Mouse (Mus musculus) forebrain, embryonic 11.5 days (tissue): Measurements from ENCODE around the gene Aadac. TPM values are rescaled to one million over a fixed set of nuclear protein-coding genes. Genes with fewer than 3 reads are reported as not detected.

Source experiments
- ATAC-seq: fragments of 200-750 bp; cut with Nextera tagmentation; replicated peaks from 2 replicates; pipeline ENCODE4 v1.8.0; 2017; ENCODE audit warnings: moderate TSS enrichment; ENCODE audit not compliant: low FRiP score
- DNase-seq: peaks from one replicate; pipeline ENCODE4 v3.0.0-alpha.2; 2017; ENCODE audit warnings: low spot score
- H3K27ac ChIP-seq: fragments of 300-500 bp; sonication (generic); 2 replicates; pipeline ENCODE4 v1.5.1; 2014; ENCODE audit warnings: low read depth, low read length
- H3K27me3 ChIP-seq: fragments of 300-500 bp; sonication (generic); 2 replicates; pipeline ENCODE4 v1.6.1; 2014; ENCODE audit warnings: mild to moderate bottlenecking, low read length, mixed read lengths; ENCODE audit not compliant: control insufficient read depth, insufficient read depth
- H3K36me3 ChIP-seq: fragments of 300-500 bp; sonication (generic); 2 replicates; pipeline ENCODE4 v1.6.1; 2014; ENCODE audit warnings: mild to moderate bottlenecking, low read length, moderate library complexity, mixed read lengths; ENCODE audit not compliant: control insufficient read depth, insufficient read depth
- H3K4me1 ChIP-seq: fragments of 300-500 bp; sonication (generic); replicated peaks from 2 replicates; pipeline ENCODE4 v1.6.1; 2014; ENCODE audit warnings: low read length, mixed read lengths; ENCODE audit not compliant: control insufficient read depth, insufficient read depth
- H3K4me2 ChIP-seq: fragments of 300-500 bp; sonication (generic); 2 replicates; pipeline ENCODE4 v1.6.1; 2014; ENCODE audit warnings: low read depth, mild to moderate bottlenecking, low read length, moderate library complexity, mixed read lengths; ENCODE audit not compliant: severe bottlenecking
- H3K4me3 ChIP-seq: fragments of 300-500 bp; sonication (generic); 2 replicates; pipeline ENCODE4 v1.5.1; 2014; ENCODE audit warnings: low read depth, low read length
- H3K9ac ChIP-seq: fragments of 300-500 bp; sonication (generic); 2 replicates; pipeline ENCODE4 v1.6.1; 2014; ENCODE audit warnings: low read length
- H3K9me3 ChIP-seq: fragments of 300-500 bp; sonication (generic); 2 replicates; pipeline ENCODE4 v1.6.1; 2016; ENCODE audit warnings: low read length, mixed read lengths; ENCODE audit not compliant: control insufficient read depth
- WGBS: fragments of 180-500 bp; shearing (Covaris S2); extraction: QIAGEN DNeasy Blood & Tissue Kit; methylation state at CpG from one replicate; pipeline ENCODE4 v1.1.7; 2014; 5-methylcytosine and 5-hydroxymethylcytosine counted together
- polyA plus RNA-seq: library from polyadenylated mRNA; unstranded; fragments of >200 nt; fragmentation: Nextera tagmentation; extraction: Ambion mirVana; gene quantifications from 2 replicates; pipeline ENCODE4 v1.2.1, GENCODE M21; 2014

Aadac gene
- polyA plus RNA-seq, 1 experiment from 2014 or later = not detected

DNA sequence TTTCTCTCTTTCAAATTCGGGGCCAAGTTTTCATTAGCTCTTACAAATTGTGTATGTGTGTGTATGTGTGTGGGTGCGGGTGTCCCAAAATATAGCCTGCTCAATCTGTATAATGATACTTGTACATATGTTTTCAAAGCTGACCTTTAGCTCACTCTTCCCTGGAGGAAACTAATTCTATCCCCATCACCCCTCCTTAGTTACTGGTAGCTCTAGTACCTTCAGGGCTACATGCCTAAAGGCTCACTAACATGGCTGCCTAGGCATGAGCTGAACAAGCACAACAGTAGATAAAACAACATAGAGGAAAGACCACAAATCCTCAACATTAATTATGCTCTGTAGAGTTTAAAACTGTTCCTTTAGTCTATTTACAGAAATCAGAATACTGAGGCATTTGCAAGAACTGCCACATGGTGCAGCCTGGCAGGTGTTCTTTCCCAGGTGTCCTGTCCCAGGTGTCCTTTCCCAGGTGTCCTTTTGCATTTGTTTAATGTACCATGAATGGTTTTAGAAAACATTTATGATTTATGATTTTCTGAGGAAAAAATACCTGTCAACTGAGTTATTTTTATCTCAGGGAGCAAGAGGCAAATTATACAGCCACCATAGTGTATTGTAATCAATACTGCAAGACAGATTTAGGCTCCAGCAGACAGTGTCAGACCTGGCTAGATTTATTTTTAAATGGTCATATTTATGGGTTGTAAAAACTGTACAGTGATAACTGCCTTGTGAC, 31.7 kb downstream of the Aadac start:
- WGBS = 82% methylated on average over 2 of the region's 2 CpGs
- no peak overlapping the region for H3K27ac ChIP-seq
- no peak for ATAC-seq
- no peaks in the 10 kb centered on the region for H3K27me3 ChIP-seq
- H3K9ac ChIP-seq = no peak overlapping the region
- no peak overlapping the region for H3K4me3 ChIP-seq
- no peaks in the 10 kb centered on the region for H3K4me1 ChIP-seq
- H3K36me3 ChIP-seq = no peaks in the 10 kb centered on the region
- no peaks in the 10 kb centered on the region for H3K9me3 ChIP-seq
- no peak overlapping the region for H3K4me2 ChIP-seq
- DNase-seq = no peak

DNA sequence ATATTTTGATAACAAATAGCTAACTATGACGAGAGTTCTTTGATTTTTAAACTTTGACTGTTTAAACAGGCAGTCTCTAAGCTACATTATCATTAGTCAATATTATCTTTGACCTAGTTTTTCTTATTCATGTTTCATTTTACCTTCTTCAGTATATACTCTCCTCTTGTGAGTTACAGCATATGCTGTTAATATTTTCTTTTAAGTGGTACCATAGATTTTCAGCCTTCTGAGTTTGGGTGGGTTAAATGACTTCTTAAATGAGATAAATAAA, 32.2 kb downstream of the Aadac start:
- Histone ChIP-seq H3K9me3 (no peaks in the 10 kb centered on the region), H3K9ac (no peak overlapping the region), H3K4me2 (no peak overlapping the region), H3K27me3 (no peaks in the 10 kb centered on the region), H3K4me3 (no peak overlapping the region), H3K36me3 (no peaks in the 10 kb centered on the region), H3K27ac (no peak overlapping the region), H3K4me1 (no peaks in the 10 kb centered on the region)
- WGBS = 88% methylated on average over 1 of the region's 1 CpGs
- ATAC-seq (no peak), DNase-seq (no peak)

DNA sequence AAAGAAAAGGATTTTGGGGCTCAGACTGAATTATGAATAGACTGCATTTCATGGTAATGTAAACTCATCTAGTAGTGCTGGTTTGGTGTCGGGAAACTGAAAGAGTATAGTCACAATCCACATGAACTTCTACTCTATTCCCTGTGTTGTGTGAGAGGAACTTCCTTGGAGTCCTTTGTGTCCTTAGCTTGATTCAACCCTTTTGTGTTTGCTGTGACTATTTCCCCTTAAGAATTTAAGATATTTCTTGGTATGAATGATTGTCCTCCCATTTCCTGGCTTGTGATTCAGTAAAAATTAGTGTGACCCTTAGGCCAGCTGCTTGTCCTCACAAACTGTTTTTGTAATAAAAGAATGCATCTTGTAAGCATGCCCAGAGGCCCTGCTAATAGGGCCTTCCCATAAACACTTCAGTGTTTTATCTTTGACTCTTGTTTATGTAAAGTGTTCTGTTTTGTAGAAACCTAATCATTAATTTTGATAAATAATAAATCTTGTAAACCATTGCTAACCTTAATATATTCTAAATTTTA, 53.4 kb downstream of the Aadac start:
- no peak for ATAC-seq
- H3K9ac ChIP-seq = no peak overlapping the region
- WGBS = 97% methylated on average over 1 of the region's 1 CpGs

DNA sequence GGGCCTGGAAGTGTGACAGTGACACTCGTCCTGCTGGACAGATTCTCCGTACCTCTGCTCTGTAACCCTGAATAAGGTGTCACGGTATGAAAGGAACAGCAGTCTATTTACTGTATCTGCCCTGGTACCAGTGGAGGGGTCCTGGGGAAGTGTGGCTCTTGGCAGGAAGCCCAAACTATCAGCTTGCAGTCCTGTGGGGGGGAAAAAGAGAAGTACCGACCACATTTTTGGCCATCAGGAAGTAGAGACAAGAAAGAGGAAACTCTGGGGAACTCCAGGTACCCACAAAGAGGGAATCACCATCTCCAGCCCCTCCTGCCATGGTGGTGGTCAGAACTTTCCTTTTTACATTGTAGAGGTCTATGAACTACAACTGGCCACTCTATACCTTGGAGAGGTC, 55.1 kb downstream of the Aadac start:
- Histone ChIP-seq H3K9me3 (no peaks in the 10 kb centered on the region), H3K36me3 (no peaks in the 10 kb centered on the region), H3K4me3 (no peak overlapping the region), H3K4me1 (no peaks in the 10 kb centered on the region), H3K27ac (no peak overlapping the region), H3K4me2 (no peak overlapping the region), H3K9ac (no peak overlapping the region), H3K27me3 (no peaks in the 10 kb centered on the region)
- no peak for ATAC-seq
- 83% methylated on average over 4 of the region's 4 CpGs for WGBS
- DNase-seq = no peak

More for the DNA sequence above, 53.4 kb downstream of the Aadac start:
- H3K4me3 ChIP-seq = no peak overlapping the region
- H3K4me1 ChIP-seq = no peaks in the 10 kb centered on the region
- no peaks in the 10 kb centered on the region for H3K9me3 ChIP-seq
- no peaks in the 10 kb centered on the region for H3K27me3 ChIP-seq
- no peaks in the 10 kb centered on the region for H3K36me3 ChIP-seq
- H3K4me2 ChIP-seq = no peak overlapping the region
- no peak overlapping the region for H3K27ac ChIP-seq
- no peak for DNase-seq

DNA sequence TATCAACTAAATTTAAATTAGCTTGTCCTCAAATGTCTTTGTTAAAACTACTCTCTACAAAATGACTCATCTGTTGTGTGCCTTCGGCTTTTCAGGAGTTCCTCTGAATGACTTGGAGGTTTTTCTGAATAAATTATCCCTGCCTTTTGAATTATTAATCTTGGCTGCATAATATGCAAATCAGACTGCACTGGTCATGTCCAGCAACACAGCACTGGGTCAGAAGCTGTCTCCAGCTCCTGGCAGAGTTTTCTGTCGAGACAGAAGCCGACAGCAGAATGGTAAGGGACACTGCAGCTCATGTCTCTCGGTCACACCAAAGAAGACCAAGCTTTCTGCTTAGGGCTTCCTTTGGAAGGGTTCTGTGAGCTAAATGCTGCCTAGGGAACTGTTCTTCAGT, 56.1 kb downstream of the Aadac start, which contains the start of gene Sucnr1:
TSS of gene Sucnr1 (plus strand) at position 222 of the 400 bp plus-strand sequence.
- no peaks in the 10 kb centered on the region for H3K9me3 ChIP-seq
- H3K9ac ChIP-seq = no peak within 1 kb of the TSS
- H3K4me3 ChIP-seq = no peak within 1 kb of the TSS
- no peaks in the 10 kb centered on the region for H3K4me1 ChIP-seq
- H3K4me2 ChIP-seq = no peak within 1 kb of the TSS
- ATAC-seq (peak; percentile 42; the same call in 1 of the 2 replicates), DNase-seq (no peak)
- 68% methylated on average over 4 of the region's 4 CpGs for WGBS
- H3K36me3 ChIP-seq = no peaks in the 10 kb centered on the region
- H3K27me3 ChIP-seq = no peaks in the 10 kb centered on the region
- H3K27ac ChIP-seq = no peak within 1 kb of the TSS

DNA sequence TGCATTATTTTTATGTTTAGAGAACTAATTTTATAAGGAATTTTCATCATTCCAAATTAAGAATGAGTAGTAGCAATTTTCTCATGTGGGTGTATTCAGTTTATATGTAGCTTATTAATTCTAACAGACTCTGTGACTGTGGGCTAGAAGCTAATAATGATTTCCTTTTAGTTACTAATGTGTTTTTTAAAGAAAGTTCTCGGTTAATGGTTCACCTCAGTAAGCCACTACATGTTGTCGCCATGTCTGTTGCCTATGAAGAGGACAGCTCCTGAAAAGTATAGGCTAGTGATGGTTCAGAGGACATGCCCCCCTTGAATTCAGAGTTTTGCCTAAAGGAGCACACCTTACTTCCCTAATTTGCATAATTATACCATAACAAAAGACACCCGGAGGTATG, 57.2 kb downstream of the Aadac start:
- 89% methylated on average over 3 of the region's 3 CpGs for WGBS
- Histone ChIP-seq H3K27ac (no peak overlapping the region), H3K4me1 (no peaks in the 10 kb centered on the region), H3K4me2 (no peak overlapping the region), H3K27me3 (no peaks in the 10 kb centered on the region), H3K9me3 (no peaks in the 10 kb centered on the region), H3K9ac (no peak overlapping the region), H3K36me3 (no peaks in the 10 kb centered on the region), H3K4me3 (no peak overlapping the region)
- no peak for DNase-seq
- ATAC-seq = no peak

DNA sequence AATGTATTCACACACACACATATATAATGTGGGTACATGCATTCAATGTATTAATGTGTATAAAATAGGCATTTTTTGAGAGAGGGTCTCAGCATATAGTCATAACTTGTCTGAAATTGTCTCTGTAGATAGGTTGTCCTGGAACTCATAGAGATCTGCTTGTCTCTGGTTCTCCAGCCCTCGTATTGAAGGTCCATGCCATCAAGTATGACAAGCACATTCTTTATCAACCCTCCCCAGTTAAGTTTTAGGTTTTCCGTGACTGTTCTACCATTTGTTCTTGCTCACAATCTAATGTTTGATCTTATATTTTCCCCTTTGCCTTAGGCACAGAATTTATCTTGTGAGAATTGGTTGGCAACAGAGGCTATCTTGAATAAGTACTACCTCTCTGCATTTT, 60.2 kb downstream of the Aadac start:
- Histone ChIP-seq H3K9ac (no peak overlapping the region), H3K4me1 (no peaks in the 10 kb centered on the region), H3K4me2 (no peak overlapping the region), H3K36me3 (no peaks in the 10 kb centered on the region), H3K27me3 (no peaks in the 10 kb centered on the region), H3K9me3 (no peaks in the 10 kb centered on the region), H3K27ac (no peak overlapping the region), H3K4me3 (no peak overlapping the region)
- no peak for ATAC-seq
- no peak for DNase-seq
- WGBS = 90% methylated on average over 2 of the region's 2 CpGs
